Mouse (Mus musculus) MEL (cell line): ENCODE data around the gene Gtf2b.

ENCODE experiments used
- BHLHE40 ChIP-seq: IDR thresholded peaks from 2 replicates; pipeline ENCODE4 v1.6.1; 2012; ENCODE audit warnings: low read depth, mild to moderate bottlenecking, inconsistent platforms, low read length, improper control_type of control experiment, borderline replicate concordance
- CTCF ChIP-seq, 3 experiments: IDR thresholded peaks in 2 of 3; conservative IDR thresholded peaks in 1 of 3; 2 replicates each; pipeline ENCODE4 v1.5.1; 2011 to 2012; ENCODE audit warnings: low read length in 3 of 3, low read depth in 2 of 3, mild to moderate bottlenecking in 2 of 3, improper control_type of control experiment in 1 of 3, inconsistent platforms in 1 of 3, mixed read lengths in 1 of 3, moderate library complexity in 1 of 3; ENCODE audit not compliant: control insufficient read depth in 1 of 3, insufficient read depth in 1 of 3, poor library complexity in 1 of 3, severe bottlenecking in 1 of 3
- ELF1 ChIP-seq: IDR thresholded peaks from 2 replicates; pipeline ENCODE4 v1.6.1; 2014; ENCODE audit warnings: low read depth, mild to moderate bottlenecking, inconsistent platforms, low read length, improper control_type of control experiment, moderate library complexity
- EP300 ChIP-seq, 2 experiments: IDR thresholded peaks; 2 replicates each; pipeline ENCODE4 v1.6.1; 2011; ENCODE audit warnings: improper control_type of control experiment in 2 of 2, low read length in 2 of 2, low read depth in 1 of 2, mild to moderate bottlenecking in 1 of 2
- JUND ChIP-seq: IDR thresholded peaks from 2 replicates; pipeline ENCODE4 v1.6.1; 2011; ENCODE audit warnings: low read depth, mild to moderate bottlenecking, improper control_type of control experiment, low read length
- MXI1 ChIP-seq: IDR thresholded peaks from 2 replicates; pipeline ENCODE4 v1.6.1; 2011; ENCODE audit warnings: mild to moderate bottlenecking, low read depth, low read length, improper control_type of control experiment
- POLR2A ChIP-seq, 2 experiments: IDR thresholded peaks; 2 replicates each; pipeline ENCODE4 v1.6.1; 2011 to 2012; ENCODE audit warnings: low read length in 2 of 2, mild to moderate bottlenecking in 2 of 2, control low read depth in 1 of 2, improper control_type of control experiment in 1 of 2, low read depth in 1 of 2, moderate library complexity in 1 of 2; ENCODE audit not compliant: control insufficient read depth in 1 of 2, insufficient read depth in 1 of 2, poor library complexity in 1 of 2
- POLR2AphosphoS5 ChIP-seq: IDR thresholded peaks from 2 replicates; pipeline ENCODE4 v1.6.1; 2012; ENCODE audit warnings: low read depth, borderline replicate concordance, mild to moderate bottlenecking, inconsistent platforms, low read length, moderate library complexity, mixed read lengths
- RCOR1 ChIP-seq: IDR thresholded peaks from 2 replicates; pipeline ENCODE4 v1.6.1; 2012; ENCODE audit warnings: low read depth, mild to moderate bottlenecking, inconsistent platforms, low read length, improper control_type of control experiment
- SMC3 ChIP-seq: IDR thresholded peaks from 2 replicates; pipeline ENCODE4 v1.6.1; 2011; ENCODE audit warnings: low read depth, low read length, improper control_type of control experiment
- TCF12 ChIP-seq: IDR thresholded peaks from 2 replicates; pipeline ENCODE4 v1.6.1; 2014; ENCODE audit warnings: low read depth, mild to moderate bottlenecking, inconsistent platforms, low read length, improper control_type of control experiment, moderate library complexity
- UBTF ChIP-seq: IDR thresholded peaks from 2 replicates; pipeline ENCODE4 v1.6.1; 2012; ENCODE audit warnings: low read depth, mild to moderate bottlenecking, inconsistent platforms, low read length, improper control_type of control experiment, moderate library complexity, borderline replicate concordance; ENCODE audit not compliant: insufficient read depth
- ZMIZ1 ChIP-seq: IDR thresholded peaks from 2 replicates; pipeline ENCODE4 v1.6.1; 2012; ENCODE audit warnings: low read depth, mild to moderate bottlenecking, inconsistent platforms, low read length, improper control_type of control experiment, moderate library complexity

GRCm38 (mm10) chr3:142826449-142827146 lies 61.8 kb downstream of the Gtf2b start:
- TF ChIP-seq JUND (no peak), RCOR1 (no peak), MXI1 (no peak), CTCF (IDR thresholded peaks at IDR 0.05 in 2 of 3, conservative IDR thresholded peaks at IDR 0.05 in 1 of 3; ENCODE audit: control insufficient read depth in 1 of 3, insufficient read depth in 1 of 3, low read depth in 2 of 3, low read length in 3 of 3, poor library complexity in 1 of 3, severe bottlenecking in 1 of 3) (no peak), TCF12 (no peak), POLR2A (IDR thresholded peaks at IDR 0.05; ENCODE audit: control insufficient read depth in 1 of 2, insufficient read depth in 1 of 2, low read depth in 1 of 2, low read length in 2 of 2, poor library complexity in 1 of 2) (no peak), ELF1 (no peak), POLR2AphosphoS5 (no peak), BHLHE40 (no peak), UBTF (no peak), SMC3 (no peak), EP300 (IDR thresholded peaks at IDR 0.05; ENCODE audit: low read depth in 1 of 2, low read length in 2 of 2) (no peak), ZMIZ1 (no peak)
